Mouse (Mus musculus) lung, adult 2 months (tissue): ENCODE measurements around the gene Frmpd2.

Source experiments
- CTCF ChIP-seq: fragments of 200-500 bp; IDR thresholded peaks from 2 replicates; pipeline ENCODE4 v1.5.1; 2011; ENCODE audit warnings: mild to moderate bottlenecking, low read length, control low read depth; ENCODE audit not compliant: insufficient read depth
- POLR2A ChIP-seq: fragments of 200-500 bp; IDR thresholded peaks from 2 replicates; pipeline ENCODE4 v1.6.1; 2011; ENCODE audit warnings: low read depth, mild to moderate bottlenecking, control low read depth, low read length, borderline replicate concordance; ENCODE audit errors: extremely low read depth

- TF ChIP-seq CTCF (0 out of 2 replicates have a peak, but pooled peaks have one; percentile 1), POLR2A (no peak)
Measured at GRCm38 (mm10) chr14:33533516-33533915, 62.0 kb downstream of the Frmpd2 start.
